Mouse (Mus musculus) adrenal gland, adult 2 months (tissue): ENCODE measurements at regions not wholly inside any gene's neighbourhood (a gene's known extent, or its start where the extent isn't known, plus 50 kb on each side); places are given as distances from the start of the nearest gene placed in this dataset.
A peak's percentile ranks its signal among the peaks of the same experiment; 100 is the strongest.

Experiments used
- DNase-seq: peaks from one replicate; pipeline ENCODE4 v3.0.0; 2021

- no peak for DNase-seq
These were observed 162.3 kb upstream of the Hnrnpa3 start for GRCm38 (mm10) chr2:75496606-75497240.

GRCm38 (mm10) chr2:75510223-75510622, 148.8 kb upstream of the Hnrnpa3 start:
- no peak for DNase-seq

GRCm38 (mm10) chr2:75512422-75513170, 146.5 kb upstream of the Hnrnpa3 start:
- no peak for DNase-seq

GRCm38 (mm10) chr2:75514171-75514570, 144.9 kb upstream of the Hnrnpa3 start:
- DNase-seq: no peak

- no peak for DNase-seq
These were observed 142.8 kb upstream of the Hnrnpa3 start for GRCm38 (mm10) chr2:75516223-75516622.

- DNase-seq: no peak
These were observed 142.0 kb upstream of the Hnrnpa3 start for GRCm38 (mm10) chr2:75517096-75517495.

- DNase-seq: no peak
These were observed 140.5 kb upstream of the Hnrnpa3 start for GRCm38 (mm10) chr2:75518607-75519006.

GRCm38 (mm10) chr2:75525562-75525961, 133.5 kb upstream of the Hnrnpa3 start:
- no peak for DNase-seq

GRCm38 (mm10) chr2:75528706-75529105, 130.4 kb upstream of the Hnrnpa3 start:
- DNase-seq: no peak

GRCm38 (mm10) chr2:75538114-75538513, 120.9 kb upstream of the Hnrnpa3 start:
- DNase-seq: no peak

- no peak for DNase-seq
These were observed 119.3 kb upstream of the Hnrnpa3 start for GRCm38 (mm10) chr2:75539726-75540125.

- no peak for DNase-seq
These were observed 116.7 kb upstream of the Hnrnpa3 start for GRCm38 (mm10) chr2:75542331-75542730.

GRCm38 (mm10) chr2:75542781-75543180, 116.3 kb upstream of the Hnrnpa3 start:
- no peak for DNase-seq

GRCm38 (mm10) chr2:75545971-75546370, 113.1 kb upstream of the Hnrnpa3 start:
- no peak for DNase-seq

- DNase-seq: no peak
These were observed 103.4 kb upstream of the Hnrnpa3 start for GRCm38 (mm10) chr2:75555676-75556075.

- peak; percentile 19 for DNase-seq
These were observed 102.3 kb upstream of the Hnrnpa3 start for GRCm38 (mm10) chr2:75556744-75557143.

GRCm38 (mm10) chr2:75557392-75557791, 101.7 kb upstream of the Hnrnpa3 start:
- no peak for DNase-seq

- no peak for DNase-seq
These were observed 99.1 kb upstream of the Hnrnpa3 start for GRCm38 (mm10) chr2:75559920-75560319.

- DNase-seq: no peak
These were observed 95.7 kb upstream of the Hnrnpa3 start for GRCm38 (mm10) chr2:75563253-75563913.

- DNase-seq: no peak
These were observed 94.3 kb upstream of the Hnrnpa3 start for GRCm38 (mm10) chr2:75564809-75565208.

GRCm38 (mm10) chr2:75567131-75567530, 91.9 kb upstream of the Hnrnpa3 start:
- no peak for DNase-seq

- no peak for DNase-seq
These were observed 89.3 kb upstream of the Hnrnpa3 start for GRCm38 (mm10) chr2:75569756-75570155.

- peak; percentile 56 for DNase-seq
These were observed 88.8 kb upstream of the Hnrnpa3 start for GRCm38 (mm10) chr2:75570246-75570645.
